Mouse (Mus musculus) intestine, embryonic 16.5 days (tissue): ENCODE data around the gene Mrps6. TPM values are rescaled to one million over a fixed set of nuclear protein-coding genes. Genes with fewer than 3 reads are reported as not detected.

Experiments
- ATAC-seq: fragments of 200-750 bp; cut with Nextera tagmentation; 2 replicates; pipeline ENCODE4 v1.8.0; 2017; ENCODE audit warnings: moderate TSS enrichment, moderate library complexity
- H3K27ac ChIP-seq: fragments of 300-500 bp; sonication (generic); 2 replicates; pipeline ENCODE4 v1.5.1; 2014; ENCODE audit warnings: mild to moderate bottlenecking, low read length
- H3K27me3 ChIP-seq: fragments of 300-500 bp; sonication (generic); replicated peaks from 2 replicates; pipeline ENCODE4 v1.6.1; 2014; ENCODE audit warnings: low read length, control low read depth, mixed read lengths; ENCODE audit not compliant: control insufficient read depth, insufficient read depth
- H3K36me3 ChIP-seq: fragments of 300-500 bp; sonication (generic); 2 replicates; pipeline ENCODE4 v1.6.1; 2014; ENCODE audit warnings: low read length, control low read depth; ENCODE audit not compliant: control insufficient read depth, insufficient read depth
- H3K4me1 ChIP-seq: fragments of 300-500 bp; sonication (generic); 2 replicates; pipeline ENCODE4 v1.6.1; 2014; ENCODE audit warnings: low read length, control low read depth, mixed read lengths; ENCODE audit not compliant: control insufficient read depth, insufficient read depth
- H3K4me2 ChIP-seq: fragments of 300-500 bp; sonication (generic); 2 replicates; pipeline ENCODE4 v1.6.1; 2014; ENCODE audit warnings: low read depth, low read length, control low read depth
- H3K4me3 ChIP-seq: fragments of 300-500 bp; sonication (generic); 2 replicates; pipeline ENCODE4 v1.5.1; 2014; ENCODE audit warnings: mild to moderate bottlenecking, low read length
- H3K9ac ChIP-seq: fragments of 300-500 bp; sonication (generic); 2 replicates; pipeline ENCODE4 v1.6.1; 2014; ENCODE audit warnings: low read depth, low read length
- H3K9me3 ChIP-seq: fragments of 300-500 bp; sonication (generic); 2 replicates; pipeline ENCODE4 v1.6.1; 2016; ENCODE audit warnings: low read length, control low read depth; ENCODE audit not compliant: control insufficient read depth
- WGBS: fragments of 180-500 bp; shearing (Covaris S2); extraction: QIAGEN DNeasy Blood & Tissue Kit; methylation state at CpG from one replicate; pipeline ENCODE4 v1.1.7; 2014; 5-methylcytosine and 5-hydroxymethylcytosine counted together
- polyA plus RNA-seq: library from polyadenylated mRNA; unstranded; fragments of >200 nt; fragmentation: Nextera tagmentation; extraction: Ambion mirVana; gene quantifications from 2 replicates; pipeline ENCODE4 v1.2.1, GENCODE M21; 2015

Mrps6 gene
- polyA plus RNA-seq, 1 experiment from 2014 or later, result 106 TPM

DNA sequence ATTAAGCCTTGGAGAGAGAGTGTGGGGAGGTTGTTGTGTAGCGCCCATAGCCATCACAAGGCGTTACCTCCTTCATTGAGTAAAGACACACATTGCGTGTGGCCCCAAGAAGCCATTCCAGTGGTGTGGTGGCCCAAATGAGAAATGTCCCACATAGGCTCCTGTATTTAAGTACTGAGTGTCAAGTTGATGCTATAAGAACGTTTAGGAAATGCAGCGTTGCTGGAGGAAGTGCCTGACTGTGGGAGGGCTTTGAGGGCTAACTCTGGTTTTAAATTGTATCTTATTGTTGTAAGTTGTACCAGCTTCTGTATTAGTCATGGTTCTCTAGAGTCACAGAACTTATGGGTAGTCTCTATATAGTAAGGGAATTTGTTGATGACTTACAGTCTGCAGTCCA lies 49.3 kb downstream of the Mrps6 start:
- no peak for ATAC-seq
- no peak overlapping the region for H3K4me2 ChIP-seq
- H3K9ac ChIP-seq, result no peak overlapping the region
- peaks cover 7% of the 10 kb centered on the region; the same call in 1 of the 2 replicates for H3K4me1 ChIP-seq
- H3K4me3 ChIP-seq, result no peak overlapping the region
- H3K27me3 ChIP-seq, result no peaks in the 10 kb centered on the region
- WGBS, result 93% methylated on average over 5 of the region's 5 CpGs
- no peaks in the 10 kb centered on the region for H3K36me3 ChIP-seq
- no peak overlapping the region for H3K27ac ChIP-seq
- H3K9me3 ChIP-seq, result no peaks in the 10 kb centered on the region

- 0 out of 2 replicates have a peak, but pooled peaks cover 2% of the 10 kb centered on the region for H3K36me3 ChIP-seq
- WGBS, result 71% methylated on average over 5 of the region's 5 CpGs
Measured at GRCm38 (mm10) chr16:92114706-92115241, 56.7 kb downstream of the Mrps6 start.

DNA sequence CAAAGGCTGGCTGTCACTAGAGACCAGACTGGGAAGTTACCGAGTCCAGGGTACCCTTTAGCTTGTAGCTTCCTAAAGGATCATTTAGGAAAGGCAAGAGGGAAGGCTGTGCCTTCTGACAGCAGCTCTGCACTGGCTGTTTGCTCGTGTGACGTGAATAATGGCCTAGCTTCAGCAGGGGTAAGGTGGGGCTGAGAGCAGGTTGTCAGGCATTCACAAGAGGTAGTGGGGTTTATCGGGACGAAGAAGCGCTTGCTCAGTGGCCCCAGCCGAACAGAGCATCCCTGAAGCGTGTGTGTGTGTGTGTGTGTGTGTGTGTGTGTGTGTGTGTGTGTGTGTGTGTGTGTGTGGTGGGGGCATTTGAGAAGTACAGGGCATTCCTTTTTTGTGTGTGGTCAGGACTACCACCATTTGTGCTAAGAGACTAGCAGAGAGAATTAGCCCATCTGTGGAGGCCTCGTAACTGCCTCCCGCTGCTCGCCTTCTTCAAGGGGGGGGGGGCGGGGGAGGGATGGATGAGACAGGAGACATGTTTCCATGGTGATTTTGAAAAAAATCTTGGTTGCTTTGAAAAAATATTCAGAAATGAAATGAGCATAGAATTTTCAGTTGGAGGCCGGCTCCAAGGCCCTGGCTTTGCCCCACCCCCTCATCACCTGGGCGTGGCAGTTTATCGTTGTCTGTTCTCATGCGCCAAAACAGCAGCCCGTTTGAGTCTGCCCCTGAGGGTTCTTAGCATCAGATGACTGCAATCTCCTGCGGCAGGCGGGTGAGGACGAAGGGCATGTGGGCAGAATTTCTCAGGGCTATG lies 57.7 kb downstream of the Mrps6 start:
- no peak overlapping the region; the same call in none of the 2 replicates for H3K4me2 ChIP-seq
- ATAC-seq, result peak; percentile 53
- 38% methylated on average over 19 of the region's 20 CpGs for WGBS

More at GRCm38 (mm10) chr16:92114706-92115241, 56.7 kb downstream of the Mrps6 start:
- Histone ChIP-seq H3K27me3 (no peaks in the 10 kb centered on the region), H3K4me3 (no peak overlapping the region), H3K27ac (no peak overlapping the region), H3K4me2 (no peak overlapping the region), H3K4me1 (peaks cover 9% of the 10 kb centered on the region; the same call in 1 of the 2 replicates), H3K9ac (no peak overlapping the region), H3K9me3 (no peaks in the 10 kb centered on the region)
- ATAC-seq, result no peak

DNA sequence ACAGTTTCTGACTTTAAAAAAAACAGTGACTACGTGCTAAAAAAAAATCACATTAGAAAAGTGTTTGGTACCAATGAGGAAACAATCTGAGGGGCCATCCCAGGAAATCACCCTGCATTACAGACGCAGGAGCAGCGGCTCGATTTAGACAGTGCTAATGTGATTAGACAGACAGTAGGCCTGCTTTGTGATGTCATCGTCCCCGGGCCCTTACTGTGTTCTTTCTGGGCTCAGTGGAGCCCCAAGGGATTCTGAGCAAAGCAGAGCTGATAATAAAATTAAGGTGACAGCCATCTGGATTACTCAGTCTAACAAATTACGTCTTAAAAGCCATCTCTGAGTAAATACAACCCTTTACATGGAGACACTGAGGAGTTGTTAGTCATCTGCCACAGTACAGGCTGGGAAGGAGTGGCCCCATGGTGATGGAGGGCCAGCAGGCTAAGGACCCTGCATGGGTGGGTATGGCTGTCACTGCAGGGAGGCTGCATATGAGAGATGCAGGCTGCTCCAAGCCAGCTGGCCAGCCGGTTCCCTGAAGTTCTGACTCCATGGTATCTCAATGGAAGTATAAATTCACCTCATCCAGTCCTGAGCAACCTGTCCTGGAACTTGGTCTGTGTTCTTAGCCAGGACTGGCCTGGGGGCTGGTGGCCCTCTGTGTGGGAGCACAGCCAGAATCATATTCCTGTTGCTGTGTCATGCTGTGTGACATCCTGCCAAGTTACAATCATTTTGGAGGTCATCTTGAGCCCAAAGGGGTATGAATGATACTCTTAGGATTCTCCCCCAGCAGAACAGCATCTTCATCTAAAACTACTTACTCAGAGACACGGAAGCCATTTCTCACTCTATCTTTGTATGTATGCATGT lies 59.5 kb downstream of the Mrps6 start:
- H3K4me1 ChIP-seq, result peaks cover 9% of the 10 kb centered on the region; the same call in 1 of the 2 replicates
- 0 out of 2 replicates have a peak, but pooled peaks cover 2% of the 10 kb centered on the region for H3K36me3 ChIP-seq
- 0 out of 2 replicates have a peak, but pooled peaks have one; percentile 30 for ATAC-seq
- H3K27ac ChIP-seq, result no peak overlapping the region
- H3K9me3 ChIP-seq, result no peaks in the 10 kb centered on the region
- no peak overlapping the region for H3K9ac ChIP-seq
- no peak overlapping the region for H3K4me3 ChIP-seq
- no peaks in the 10 kb centered on the region for H3K27me3 ChIP-seq
- 68% methylated on average over 9 of the region's 9 CpGs for WGBS
- no peak overlapping the region for H3K4me2 ChIP-seq

More for the DNA sequence above, 57.7 kb downstream of the Mrps6 start:
- Histone ChIP-seq H3K4me1 (peaks cover 9% of the 10 kb centered on the region; the same call in 1 of the 2 replicates), H3K9me3 (no peaks in the 10 kb centered on the region), H3K36me3 (0 out of 2 replicates have a peak, but pooled peaks cover 2% of the 10 kb centered on the region), H3K4me3 (no peak overlapping the region), H3K27ac (no peak overlapping the region), H3K9ac (no peak overlapping the region; the same call in 1 of the 2 replicates), H3K27me3 (no peaks in the 10 kb centered on the region)

- H3K27ac ChIP-seq, result no peak overlapping the region
- no peaks in the 10 kb centered on the region for H3K27me3 ChIP-seq
- 51% methylated on average over 13 of the region's 13 CpGs for WGBS
- peaks cover 9% of the 10 kb centered on the region; the same call in 1 of the 2 replicates for H3K4me1 ChIP-seq
- no peaks in the 10 kb centered on the region for H3K9me3 ChIP-seq
- no peak for ATAC-seq
- no peak overlapping the region for H3K4me3 ChIP-seq
- no peaks in the 10 kb centered on the region for H3K36me3 ChIP-seq
- H3K4me2 ChIP-seq, result no peak overlapping the region
- no peak overlapping the region for H3K9ac ChIP-seq
Measured at GRCm38 (mm10) chr16:92119013-92119515, 61.0 kb downstream of the Mrps6 start.

- no peak overlapping the region for H3K27ac ChIP-seq
- peaks cover 6% of the 10 kb centered on the region; the same call in 1 of the 2 replicates for H3K4me1 ChIP-seq
- no peaks in the 10 kb centered on the region for H3K36me3 ChIP-seq
- H3K9me3 ChIP-seq, result 0 out of 2 replicates have a peak, but pooled peaks cover 9% of the 10 kb centered on the region
- no peak for ATAC-seq
- no peak overlapping the region for H3K9ac ChIP-seq
- H3K27me3 ChIP-seq, result no peaks in the 10 kb centered on the region
- no peak overlapping the region for H3K4me3 ChIP-seq
- 79% methylated on average over 17 of the region's 17 CpGs for WGBS
- no peak overlapping the region for H3K4me2 ChIP-seq
Measured at GRCm38 (mm10) chr16:92120899-92121531, 62.9 kb downstream of the Mrps6 start.

DNA sequence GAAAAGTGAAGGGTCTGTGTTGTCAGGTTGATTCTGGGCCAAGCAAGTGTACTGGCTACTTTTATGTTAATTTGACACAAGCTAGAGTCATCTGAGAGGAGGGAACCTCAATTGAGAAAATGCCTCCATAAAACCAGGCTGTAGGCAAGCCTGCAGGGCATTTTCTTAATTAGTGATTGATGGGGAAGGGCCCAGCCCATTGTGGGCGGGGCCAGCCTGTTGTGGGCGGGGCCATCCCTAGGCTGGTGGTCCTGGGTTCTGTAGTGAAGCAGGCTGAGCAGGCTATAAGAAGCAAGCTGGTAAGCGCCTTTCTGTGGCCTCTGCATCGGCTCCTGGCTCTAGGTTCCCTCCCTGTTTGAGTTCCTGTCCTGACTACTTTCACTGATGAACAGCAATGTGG lies 69.2 kb downstream of the Mrps6 start:
- 56% methylated on average over 4 of the region's 4 CpGs for WGBS
- Histone ChIP-seq H3K4me3 (no peak overlapping the region), H3K4me2 (no peak overlapping the region), H3K27ac (0 out of 2 replicates have a peak overlapping the region, but pooled peaks have one; percentile 5), H3K27me3 (no peaks in the 10 kb centered on the region), H3K4me1 (no peaks in the 10 kb centered on the region; the same call in 1 of the 2 replicates), H3K9me3 (0 out of 2 replicates have a peak, but pooled peaks cover 9% of the 10 kb centered on the region), H3K36me3 (no peaks in the 10 kb centered on the region), H3K9ac (no peak overlapping the region)
- ATAC-seq, result 0 out of 2 replicates have a peak, but pooled peaks have one; percentile 53

- Histone ChIP-seq H3K9me3 (0 out of 2 replicates have a peak, but pooled peaks cover 9% of the 10 kb centered on the region), H3K4me3 (no peak overlapping the region), H3K27me3 (no peaks in the 10 kb centered on the region), H3K9ac (no peak overlapping the region), H3K27ac (0 out of 2 replicates have a peak overlapping the region, but pooled peaks have one; percentile 5), H3K36me3 (no peaks in the 10 kb centered on the region), H3K4me2 (no peak overlapping the region), H3K4me1 (no peaks in the 10 kb centered on the region; the same call in 1 of the 2 replicates)
- 76% methylated on average over 5 of the region's 5 CpGs for WGBS
- peak; percentile 76 for ATAC-seq
Measured at GRCm38 (mm10) chr16:92127666-92128065, 69.6 kb downstream of the Mrps6 start.
